Mouse (Mus musculus) megakaryocyte, embryonic 14.5 days (primary cell): ENCODE results near the gene Ppp5c.

Experiments used
- FLI1 ChIP-seq: IDR thresholded peaks from 2 replicates; pipeline ENCODE4 v1.6.1; 2012; ENCODE audit warnings: low read length, inconsistent platforms, mixed read lengths
- GATA1 ChIP-seq: IDR thresholded peaks from 3 replicates; pipeline ENCODE4 v1.6.1; 2012; ENCODE audit warnings: mixed read lengths, low read length, inconsistent platforms, borderline replicate concordance

DNA sequence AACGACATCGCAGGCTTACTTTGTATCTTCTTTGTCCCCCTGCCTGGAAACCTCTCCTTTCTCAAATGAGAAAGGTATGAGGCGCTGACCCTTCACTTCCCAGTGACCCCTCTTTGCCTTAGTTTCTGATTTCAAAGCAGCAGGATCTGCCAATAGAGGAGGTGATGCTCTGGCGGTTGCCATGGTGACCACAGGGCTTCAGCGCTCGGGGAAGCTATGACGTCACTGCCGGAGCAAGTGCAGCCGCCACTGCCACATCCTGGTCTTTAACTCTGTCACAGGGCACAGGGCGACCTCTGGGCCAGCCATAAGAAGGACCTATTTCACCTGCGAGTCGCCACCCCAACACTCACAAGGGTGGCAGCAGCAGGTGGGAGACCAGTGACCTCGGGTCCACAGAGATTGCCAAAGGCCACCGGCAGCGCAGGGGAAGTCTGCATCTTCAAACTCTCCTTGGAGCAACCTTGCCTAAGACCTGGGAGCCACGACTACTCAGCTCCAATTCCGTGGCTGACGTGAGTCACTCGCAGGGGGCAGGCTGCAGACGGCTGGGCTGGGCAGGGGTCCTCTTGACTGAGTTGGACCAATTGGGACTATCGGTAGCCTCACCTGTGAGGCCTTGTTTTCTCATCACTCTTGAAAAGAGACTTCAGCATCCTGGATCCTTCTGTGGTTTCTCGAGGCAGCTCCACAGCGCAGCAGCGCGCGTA, 44.7 kb downstream of the Ppp5c start, which contains the start of gene Gm42372:
- TF ChIP-seq FLI1, result no peak
- TF ChIP-seq GATA1, result no peak
